Mouse (Mus musculus) heart, embryonic 15.5 days (tissue): ENCODE measurements at regions not wholly inside any gene's neighbourhood (a gene's known extent, or its start where the extent isn't known, plus 50 kb on each side); places are given as distances from the start of the nearest gene placed in this dataset.

Experiments used
- ATAC-seq: fragments of 200-750 bp; cut with Nextera tagmentation; replicated peaks from 2 replicates; pipeline ENCODE4 v1.8.0; 2017; ENCODE audit warnings: low read depth, moderate TSS enrichment; ENCODE audit not compliant: insufficient number of reproducible peaks, insufficient read depth, low FRiP score
- H3K27ac ChIP-seq: fragments of 300-500 bp; sonication (generic); 2 replicates; pipeline ENCODE4 v1.5.1; 2015; ENCODE audit warnings: mild to moderate bottlenecking, inconsistent platforms
- H3K27me3 ChIP-seq: fragments of 300-500 bp; sonication (generic); 2 replicates; pipeline ENCODE4 v1.6.1; 2015; ENCODE audit warnings: inconsistent platforms
- H3K36me3 ChIP-seq: fragments of 300-500 bp; sonication (generic); 2 replicates; pipeline ENCODE4 v1.6.1; 2015; ENCODE audit warnings: mild to moderate bottlenecking, inconsistent platforms
- H3K4me1 ChIP-seq: fragments of 300-500 bp; sonication (generic); replicated peaks from 2 replicates; pipeline ENCODE4 v1.6.1; 2015; ENCODE audit warnings: inconsistent platforms
- H3K4me2 ChIP-seq: fragments of 300-500 bp; sonication (generic); 2 replicates; pipeline ENCODE4 v1.6.1; 2015; ENCODE audit warnings: inconsistent platforms, mild to moderate bottlenecking, moderate library complexity
- H3K4me3 ChIP-seq: fragments of 300-500 bp; sonication (generic); 2 replicates; pipeline ENCODE4 v1.5.1; 2015; ENCODE audit warnings: mild to moderate bottlenecking, inconsistent platforms
- H3K9ac ChIP-seq: fragments of 300-500 bp; sonication (generic); 2 replicates; pipeline ENCODE4 v1.6.1; 2015; ENCODE audit warnings: mild to moderate bottlenecking, inconsistent platforms
- H3K9me3 ChIP-seq: fragments of 300-500 bp; sonication (generic); replicated peaks from 2 replicates; pipeline ENCODE4 v1.6.1; 2016; ENCODE audit warnings: inconsistent platforms
- WGBS: fragments of 180-500 bp; shearing (Covaris S2); methylation state at CpG from one replicate; pipeline ENCODE4 v1.1.7; 2015; ENCODE audit warnings: mixed read lengths; 5-methylcytosine and 5-hydroxymethylcytosine counted together

GRCm38 (mm10) chr14:16170226-16170625, 78.9 kb upstream of the Ngly1 start:
- no peaks in the 10 kb centered on the region for H3K36me3 ChIP-seq
- no peaks in the 10 kb centered on the region for H3K27me3 ChIP-seq
- WGBS: 29% methylated on average over 1 of the region's 1 CpGs
- H3K9ac ChIP-seq: no peak overlapping the region
- ATAC-seq: no peak
- H3K9me3 ChIP-seq: no peaks in the 10 kb centered on the region
- H3K27ac ChIP-seq: no peak overlapping the region
- no peak overlapping the region for H3K4me2 ChIP-seq
- no peaks in the 10 kb centered on the region for H3K4me1 ChIP-seq
- no peak overlapping the region for H3K4me3 ChIP-seq

DNA sequence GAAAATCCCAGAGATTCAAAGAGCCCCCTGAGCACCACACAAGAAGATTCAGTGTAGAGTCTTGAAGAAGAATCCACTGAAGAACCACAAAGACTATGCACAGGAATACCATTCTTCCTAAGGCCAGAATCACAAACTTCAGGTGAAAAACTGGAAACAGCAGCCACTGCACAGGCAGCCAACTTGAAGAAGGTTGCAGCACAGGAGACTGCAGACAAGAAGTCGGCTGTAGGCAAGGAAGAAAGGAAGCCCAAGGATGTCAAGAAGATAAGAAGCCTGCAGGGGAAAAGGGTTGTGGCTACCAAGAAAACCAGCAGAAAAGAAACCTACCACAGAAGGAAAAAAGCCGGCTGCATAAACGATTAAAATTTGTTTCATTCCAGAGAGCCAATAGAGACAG, 76.8 kb upstream of the Ngly1 start:
- Histone ChIP-seq H3K9me3 (no peaks in the 10 kb centered on the region), H3K27me3 (no peaks in the 10 kb centered on the region), H3K4me2 (no peak overlapping the region), H3K4me1 (no peaks in the 10 kb centered on the region), H3K36me3 (no peaks in the 10 kb centered on the region), H3K27ac (no peak overlapping the region), H3K4me3 (no peak overlapping the region), H3K9ac (no peak overlapping the region)
- no peak for ATAC-seq
- WGBS: 60% methylated on average over 3 of the region's 3 CpGs

DNA sequence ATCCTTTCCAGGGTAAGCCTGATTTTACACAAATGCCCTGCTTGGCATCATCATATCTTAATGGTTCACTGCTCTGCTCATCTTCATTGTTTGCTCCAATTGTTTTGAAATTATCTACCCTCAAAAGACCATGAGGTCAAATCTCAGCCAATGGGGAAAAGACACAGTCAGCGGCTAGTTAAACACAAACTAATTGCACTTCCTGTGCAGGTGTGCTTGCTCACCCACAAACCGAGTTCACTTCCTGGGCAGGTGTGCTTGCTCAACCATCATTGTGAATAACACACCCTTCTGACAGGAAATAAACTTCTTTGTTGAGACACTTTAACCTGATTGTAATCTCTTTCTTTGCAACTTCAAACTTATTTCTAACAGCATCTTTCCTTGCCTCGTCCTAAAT, 75.8 kb upstream of the Ngly1 start:
- H3K9me3 ChIP-seq: no peaks in the 10 kb centered on the region
- no peaks in the 10 kb centered on the region for H3K36me3 ChIP-seq
- no peak for ATAC-seq
- no peaks in the 10 kb centered on the region for H3K4me1 ChIP-seq
- WGBS: 59% methylated on average over 3 of the region's 3 CpGs
- H3K4me3 ChIP-seq: no peak overlapping the region
- no peaks in the 10 kb centered on the region for H3K27me3 ChIP-seq
- no peak overlapping the region for H3K4me2 ChIP-seq
- H3K9ac ChIP-seq: no peak overlapping the region
- H3K27ac ChIP-seq: no peak overlapping the region

DNA sequence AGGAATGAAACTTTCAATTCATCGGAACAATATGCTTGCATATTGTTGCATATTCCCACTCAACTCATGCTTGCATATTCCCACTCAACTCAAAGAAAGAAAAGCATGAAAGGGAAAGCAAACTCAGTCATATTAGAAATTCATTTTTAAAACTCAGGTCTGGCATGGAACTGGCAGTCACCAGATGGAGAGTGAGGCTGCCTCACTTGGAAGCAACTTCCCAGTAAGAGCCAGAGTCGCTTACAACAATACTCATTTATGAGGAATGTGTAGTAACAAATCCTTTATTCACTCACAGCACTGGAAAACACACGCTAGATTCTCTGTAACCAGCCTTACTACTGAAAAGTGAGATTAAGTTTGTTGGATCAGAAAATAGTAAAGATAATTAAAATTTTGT, 70.9 kb upstream of the Ngly1 start:
- Histone ChIP-seq H3K27ac (no peak overlapping the region), H3K9me3 (no peaks in the 10 kb centered on the region), H3K36me3 (no peaks in the 10 kb centered on the region), H3K27me3 (no peaks in the 10 kb centered on the region), H3K9ac (no peak overlapping the region), H3K4me2 (no peak overlapping the region), H3K4me3 (no peak overlapping the region), H3K4me1 (no peaks in the 10 kb centered on the region)
- WGBS: 87% methylated on average over 3 of the region's 3 CpGs
- no peak for ATAC-seq

DNA sequence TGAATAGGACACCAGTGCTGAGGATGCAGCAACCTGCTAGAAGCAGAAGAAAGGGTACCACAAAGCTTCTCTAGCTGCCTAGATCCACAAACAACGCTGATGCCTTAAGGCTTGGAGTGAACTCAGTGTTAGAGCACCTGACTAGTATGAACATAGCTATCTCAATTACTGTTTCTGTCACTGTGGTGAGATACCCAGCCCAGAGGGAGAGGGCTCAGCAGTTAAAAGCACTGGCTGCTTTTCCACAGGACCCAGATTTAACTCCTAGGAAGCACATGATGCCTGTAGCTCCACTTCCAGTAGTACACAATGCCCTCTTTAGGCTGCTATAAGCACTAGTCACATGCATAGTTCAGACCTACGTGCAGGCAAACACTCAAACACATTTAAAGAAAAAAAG, 67.3 kb upstream of the Ngly1 start:
- Histone ChIP-seq H3K4me1 (no peaks in the 10 kb centered on the region), H3K4me3 (no peak overlapping the region), H3K9ac (no peak overlapping the region), H3K27ac (no peak overlapping the region), H3K36me3 (no peaks in the 10 kb centered on the region), H3K9me3 (no peaks in the 10 kb centered on the region), H3K4me2 (no peak overlapping the region), H3K27me3 (no peaks in the 10 kb centered on the region)
- WGBS: 58% methylated on average over 2 of the region's 2 CpGs
- ATAC-seq: no peak

DNA sequence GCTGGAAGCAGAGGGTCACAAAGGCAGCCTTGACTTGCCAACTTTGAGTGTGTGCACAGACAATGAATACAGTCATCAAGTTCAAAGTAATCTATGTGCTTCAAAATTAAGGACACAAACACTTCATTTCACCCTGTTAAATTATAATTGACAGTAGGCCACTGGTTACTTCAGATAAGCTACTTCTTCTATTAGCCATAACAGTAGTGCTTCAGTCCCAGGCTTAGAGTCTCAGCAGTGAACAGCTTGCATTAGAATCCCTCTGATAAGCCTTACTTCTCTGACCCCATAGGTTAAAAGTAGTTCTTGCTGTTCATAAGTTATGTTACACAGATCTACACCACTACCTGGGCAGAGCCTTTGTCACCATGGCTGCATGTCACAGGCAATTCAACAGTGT, 63.8 kb upstream of the Ngly1 start:
- Histone ChIP-seq H3K4me2 (no peak overlapping the region), H3K9me3 (no peaks in the 10 kb centered on the region), H3K4me3 (no peak overlapping the region), H3K27ac (no peak overlapping the region), H3K27me3 (no peaks in the 10 kb centered on the region), H3K9ac (no peak overlapping the region), H3K4me1 (no peaks in the 10 kb centered on the region), H3K36me3 (no peaks in the 10 kb centered on the region)
- ATAC-seq: no peak
